Mouse (Mus musculus): ENCODE data around the gene Hoxb2.

GRCm38 (mm10) chr11:96396772-96397626 is 46.7 kb downstream of the Hoxb2 start:
- TF ChIP-seq POLR2A (IDR thresholded peaks at IDR 0.05; ENCODE audit: control insufficient read depth, extremely low read depth, insufficient read depth, low read length, poor library complexity) (no peak), CTCF (IDR thresholded peaks at IDR 0.05; ENCODE audit: borderline replicate concordance, control insufficient read depth, extremely low read depth, insufficient read depth, low read length, poor library complexity) (no peak)

Measured in thymus, adult 2 months (tissue).